Mouse (Mus musculus): Measurements from ENCODE around the gene Gm16513.
"Not testable (repeated sequence)": the region's sequence is repeated elsewhere in the genome, so short reads cannot be mapped to it uniquely, and the experiment has no call there.

Gm16513 gene

GRCm38 (mm10) chr5:95182324-95182723, at the start of gene Gm16513:
Gm16513 (plus strand) TSS chr5:95182624.
- not testable (repeated sequence) for DNase-seq

All from lung, postnatal 4 days (tissue).